Mouse (Mus musculus) WW6 (cell line): ENCODE measurements at regions not wholly inside any gene's neighbourhood (a gene's known extent, or its start where the extent isn't known, plus 50 kb on each side); places are given as distances from the start of the nearest gene placed in this dataset.
"Not testable (repeated sequence)": the region's sequence is repeated elsewhere in the genome, so short reads cannot be mapped to it uniquely, and the experiment has no call there.

Experiments
- DNase-seq: peaks from one replicate; pipeline ENCODE4 v3.0.0-alpha.2; 2013; ENCODE audit warnings: low read depth, low spot score

- not testable (repeated sequence) for DNase-seq
Observed at GRCm38 (mm10) chr12:29367741-29368106, 160.5 kb upstream of the Myt1l start.

- DNase-seq: no peak
Observed at GRCm38 (mm10) chr12:29368107-29368819, 159.9 kb upstream of the Myt1l start.

DNA sequence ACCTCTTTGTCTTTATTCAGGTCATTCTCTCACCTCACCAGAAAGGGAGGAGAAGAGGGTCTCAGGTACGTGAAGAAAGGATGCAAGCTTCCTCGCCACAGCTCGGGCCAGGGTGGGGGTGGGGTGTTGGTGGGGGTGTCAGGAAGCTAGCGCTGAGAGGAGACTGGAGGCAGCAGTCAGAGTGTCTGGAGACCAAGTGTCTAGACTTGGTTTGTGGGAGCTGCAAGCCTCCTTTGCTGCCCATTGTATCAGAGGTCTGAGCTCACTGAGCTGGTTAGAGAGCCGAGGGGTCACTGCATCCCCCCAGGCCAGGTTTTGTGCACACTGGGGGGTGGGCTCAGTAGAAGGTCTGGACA is 159.4 kb upstream of the Myt1l start:
- no peak for DNase-seq

DNA sequence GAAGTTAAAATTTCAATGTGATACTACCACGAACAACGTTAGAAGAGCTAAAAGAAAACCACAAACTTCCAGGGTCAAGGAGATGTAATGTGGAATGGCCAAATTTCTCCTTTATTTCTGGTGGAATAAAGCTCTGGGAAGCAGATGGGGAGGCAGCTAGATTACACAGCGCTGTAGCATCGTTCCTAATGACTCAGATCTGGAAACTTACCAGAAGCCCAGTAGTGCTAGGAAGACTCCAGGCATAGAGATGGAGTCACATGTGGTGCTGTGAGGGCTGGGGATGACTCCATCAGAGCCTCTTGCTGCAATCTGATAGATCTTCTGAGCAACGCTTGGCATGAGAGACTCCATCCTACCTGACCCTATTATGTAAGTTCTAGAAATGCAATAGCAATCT is 136.4 kb upstream of the Myt1l start:
- DNase-seq: no peak

DNA sequence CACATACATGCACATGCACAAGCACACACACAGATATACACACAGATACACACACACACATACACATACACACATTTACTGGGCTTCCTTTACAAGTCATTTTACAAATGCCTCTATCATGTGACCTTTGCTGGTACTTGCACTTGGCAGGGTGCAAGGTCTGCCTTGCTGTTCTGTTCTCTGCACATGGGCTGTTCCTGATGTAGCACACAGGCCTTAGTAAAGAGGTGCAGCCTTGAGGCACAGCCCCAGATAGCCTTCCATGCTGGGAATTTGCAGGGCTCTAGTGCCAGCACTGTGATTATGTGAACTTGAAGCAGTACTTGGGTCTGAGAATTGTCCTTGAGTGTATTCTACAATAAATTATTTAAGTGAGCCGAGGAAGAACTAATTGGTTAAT is 133.9 kb upstream of the Myt1l start:
- no peak for DNase-seq

DNA sequence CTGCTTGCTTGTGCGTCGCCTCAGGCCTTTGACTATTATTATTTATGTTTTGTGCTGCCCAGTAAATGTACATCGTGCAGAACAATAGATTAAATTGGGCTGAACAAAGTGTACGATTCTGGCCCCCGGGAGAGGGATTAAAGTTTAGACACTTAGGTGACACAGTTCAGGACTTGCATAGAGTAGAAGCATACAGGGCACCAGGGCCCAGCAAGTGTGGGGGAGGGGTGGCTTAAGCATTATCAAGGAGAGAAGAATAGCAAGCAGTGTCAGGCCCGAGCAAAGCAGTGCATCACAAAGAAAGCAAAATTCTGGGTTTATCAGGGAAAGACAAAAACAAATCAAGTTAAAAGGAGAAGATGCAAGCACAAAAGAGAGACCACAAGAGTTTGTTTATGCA is 133.3 kb upstream of the Myt1l start:
- no peak for DNase-seq

DNA sequence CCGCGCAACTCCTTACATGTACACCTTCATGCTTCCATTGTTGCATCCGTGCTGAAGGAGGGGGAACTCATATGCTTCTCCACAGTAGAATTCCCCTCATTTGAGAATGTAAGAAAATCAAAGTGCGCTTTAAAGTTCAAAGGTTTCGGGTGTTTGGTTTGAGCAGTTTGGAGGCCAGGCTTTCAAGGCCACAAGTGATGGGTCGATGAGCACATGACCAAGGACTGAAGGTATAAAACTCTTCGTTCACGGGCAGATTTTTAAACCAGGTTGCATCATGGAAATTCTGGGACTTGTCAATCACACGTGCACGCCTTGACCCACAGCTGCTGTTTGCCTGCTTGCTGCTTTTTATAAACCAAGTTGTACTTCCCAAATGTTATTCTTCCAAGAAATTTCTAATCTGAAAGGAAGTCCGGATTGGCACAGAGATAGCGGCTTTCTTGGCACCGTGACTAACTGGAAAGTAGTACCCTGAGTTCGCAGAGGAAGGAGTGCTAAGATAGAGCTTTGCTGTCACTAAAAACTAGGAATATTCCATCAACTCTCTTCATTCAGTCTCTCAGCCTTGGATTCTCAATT is 132.7 kb upstream of the Myt1l start:
- DNase-seq: no peak

DNA sequence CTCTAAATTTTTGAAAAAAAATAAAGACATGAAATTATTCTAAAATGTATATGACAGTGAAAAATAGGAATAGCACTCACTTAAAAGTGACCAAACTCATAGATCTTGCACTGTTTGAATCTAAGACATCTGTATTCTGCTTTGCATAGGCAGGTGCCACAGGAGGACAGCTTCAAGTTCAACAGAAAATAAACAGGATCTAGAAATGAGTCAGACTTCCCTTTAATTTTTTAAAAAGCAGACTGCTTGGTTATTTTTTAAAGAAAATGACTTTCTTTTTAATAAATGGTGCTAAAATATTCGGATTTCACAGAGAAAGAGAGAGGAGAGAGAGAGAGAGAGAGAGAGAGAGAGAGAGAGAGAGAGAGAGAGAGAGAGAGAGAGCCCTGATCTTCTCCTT is 123.8 kb upstream of the Myt1l start:
- no peak for DNase-seq

DNA sequence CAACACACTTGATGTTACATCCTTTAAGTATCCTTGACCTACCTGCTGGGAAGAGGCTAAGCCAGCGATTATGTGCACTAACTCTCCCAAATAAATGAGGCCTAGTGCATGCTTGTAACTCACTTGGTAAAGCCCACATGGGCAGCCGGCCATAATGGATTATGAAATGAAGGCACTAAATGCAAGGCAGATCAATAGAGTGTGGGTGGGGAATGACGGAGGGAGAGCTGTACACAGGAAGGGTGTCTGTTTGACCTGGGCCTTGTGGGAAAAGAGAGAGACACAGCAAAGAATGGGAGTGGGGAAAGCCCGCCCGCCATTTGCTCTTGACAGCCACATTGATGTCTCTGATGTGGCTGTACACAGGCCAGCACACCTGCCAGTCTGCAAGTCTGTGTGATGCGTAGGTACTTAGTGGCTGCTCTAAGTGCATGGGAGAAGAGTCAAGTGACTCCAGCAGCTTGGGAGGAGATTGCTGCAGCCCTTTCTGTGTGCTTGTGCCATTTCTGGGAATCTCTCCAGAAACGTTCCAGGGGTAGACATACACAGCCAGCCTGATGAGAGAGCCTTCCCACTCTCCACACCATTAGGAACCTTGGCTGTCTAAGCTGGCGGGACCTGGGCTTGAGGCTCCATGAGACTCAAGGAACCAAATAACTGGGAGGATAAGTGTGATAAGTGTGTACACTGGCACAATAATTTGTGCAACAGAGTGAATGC is 118.7 kb upstream of the Myt1l start:
- DNase-seq: no peak

DNA sequence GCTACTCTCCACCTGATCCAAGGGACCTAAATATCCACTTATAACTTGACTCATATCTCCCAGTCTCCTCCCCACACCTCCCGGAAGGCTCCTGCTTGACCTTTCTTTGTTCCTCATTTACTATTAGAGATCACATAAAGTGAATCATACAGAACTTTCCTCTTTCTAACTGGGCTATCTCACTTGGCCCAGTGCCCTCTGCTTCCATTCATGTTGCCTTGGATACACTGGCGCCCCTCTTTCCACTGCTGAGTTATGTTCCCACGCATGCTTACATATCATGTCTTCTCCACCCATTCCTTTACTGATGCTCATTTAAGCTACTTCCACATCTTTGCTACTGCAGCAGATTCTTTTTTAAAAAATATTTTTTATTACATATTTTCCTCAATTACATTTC is 94.2 kb upstream of the Myt1l start:
- DNase-seq: no peak

GRCm38 (mm10) chr12:29439343-29440019 is 88.7 kb upstream of the Myt1l start:
- DNase-seq: no peak

GRCm38 (mm10) chr12:29465201-29465600 is 63.0 kb upstream of the Myt1l start:
- peak; percentile 20 for DNase-seq
